Mouse (Mus musculus) liver, embryonic 15.5 days (tissue): ENCODE measurements around the gene Erbb2. TPM values are rescaled to one million over a fixed set of nuclear protein-coding genes. Genes with fewer than 3 reads are reported as not detected.
A peak's percentile ranks its signal among the peaks of the same experiment; 100 is the strongest.

Experiments used
- ATAC-seq: fragments of 200-750 bp; cut with Nextera tagmentation; 2 replicates; pipeline ENCODE4 v1.8.0; 2017; ENCODE audit warnings: moderate number of reproducible peaks, mild to moderate bottlenecking, moderate library complexity; ENCODE audit not compliant: insufficient read depth
- H3K27ac ChIP-seq: fragments of 300-500 bp; sonication (generic); replicated peaks from 2 replicates; pipeline ENCODE4 v1.5.1; 2015; ENCODE audit warnings: mild to moderate bottlenecking, inconsistent platforms
- H3K27me3 ChIP-seq: fragments of 300-500 bp; sonication (generic); 2 replicates; pipeline ENCODE4 v1.6.1; 2015; ENCODE audit warnings: mild to moderate bottlenecking, inconsistent platforms
- H3K36me3 ChIP-seq: fragments of 300-500 bp; sonication (generic); replicated peaks from 2 replicates; pipeline ENCODE4 v1.6.1; 2015; ENCODE audit warnings: moderate library complexity, mild to moderate bottlenecking, inconsistent platforms
- H3K4me1 ChIP-seq: fragments of 300-500 bp; sonication (generic); replicated peaks from 2 replicates; pipeline ENCODE4 v1.6.1; 2015; ENCODE audit warnings: inconsistent platforms
- H3K4me2 ChIP-seq: fragments of 300-500 bp; sonication (generic); 2 replicates; pipeline ENCODE4 v1.6.1; 2015; ENCODE audit warnings: moderate library complexity, mild to moderate bottlenecking, inconsistent platforms
- H3K4me3 ChIP-seq: fragments of 300-500 bp; sonication (generic); replicated peaks from 2 replicates; pipeline ENCODE4 v1.5.1; 2015; ENCODE audit warnings: mild to moderate bottlenecking, inconsistent platforms
- H3K9ac ChIP-seq: fragments of 300-500 bp; sonication (generic); 2 replicates; pipeline ENCODE4 v1.6.1; 2015; ENCODE audit warnings: moderate library complexity, mild to moderate bottlenecking, inconsistent platforms
- H3K9me3 ChIP-seq: fragments of 300-500 bp; sonication (generic); replicated peaks from 2 replicates; pipeline ENCODE4 v1.6.1; 2016; ENCODE audit warnings: inconsistent platforms
- WGBS: fragments of 180-500 bp; shearing (Covaris S2); methylation state at CpG from one replicate; pipeline ENCODE4 v1.1.7; 2015; ENCODE audit warnings: mixed read lengths; ENCODE audit not compliant: insufficient replicate concordance; 5-methylcytosine and 5-hydroxymethylcytosine counted together
- polyA plus RNA-seq: library from polyadenylated mRNA; unstranded; fragments of >200 nt; fragmentation: Nextera tagmentation; extraction: Ambion mirVana; gene quantifications from 2 replicates; pipeline ENCODE4 v1.2.1, GENCODE M21; 2015

The Erbb2 gene
- polyA plus RNA-seq, 1 experiment from 2014 or later: 2.3 TPM

GRCm38 (mm10) chr11:98458121-98458990 lies 46.1 kb downstream of the Erbb2 start:
- ATAC-seq: no peak
- H3K9me3 ChIP-seq: no peaks in the 10 kb centered on the region
- peaks cover 66% of the 10 kb centered on the region for H3K27me3 ChIP-seq
- peak overlapping the region; percentile 62 for H3K4me3 ChIP-seq
- peak overlapping the region; percentile 37; the same call in 1 of the 2 replicates for H3K9ac ChIP-seq
- H3K36me3 ChIP-seq: peaks cover 15% of the 10 kb centered on the region; the same call in 1 of the 2 replicates
- H3K4me2 ChIP-seq: peak overlapping the region; percentile 80
- H3K4me1 ChIP-seq: peaks cover 15% of the 10 kb centered on the region
- no peak overlapping the region for H3K27ac ChIP-seq
- 2% methylated on average over 28 of the region's 30 CpGs for WGBS

GRCm38 (mm10) chr11:98459071-98459741 lies 46.9 kb downstream of the Erbb2 start:
- Histone ChIP-seq H3K4me1 (peaks cover 15% of the 10 kb centered on the region), H3K9ac (no peak overlapping the region), H3K27ac (no peak overlapping the region), H3K4me3 (no peak overlapping the region), H3K9me3 (no peaks in the 10 kb centered on the region), H3K36me3 (peaks cover 7% of the 10 kb centered on the region; the same call in 1 of the 2 replicates), H3K27me3 (peaks cover 66% of the 10 kb centered on the region), H3K4me2 (no peak overlapping the region; the same call in 1 of the 2 replicates)
- no peak for ATAC-seq
- WGBS: 15% methylated on average over 11 of the region's 11 CpGs

- ATAC-seq: no peak
- WGBS: 71% methylated on average over 9 of the region's 9 CpGs
- H3K27me3 ChIP-seq: peaks cover 66% of the 10 kb centered on the region
Observed at GRCm38 (mm10) chr11:98459860-98460259, 47.6 kb downstream of the Erbb2 start.

GRCm38 (mm10) chr11:98461109-98461720 lies 48.9 kb downstream of the Erbb2 start:
- Histone ChIP-seq H3K27ac (no peak overlapping the region), H3K36me3 (no peaks in the 10 kb centered on the region), H3K4me3 (no peak overlapping the region), H3K27me3 (peaks cover 67% of the 10 kb centered on the region), H3K9me3 (no peaks in the 10 kb centered on the region), H3K4me1 (peaks cover 15% of the 10 kb centered on the region), H3K4me2 (no peak overlapping the region), H3K9ac (no peak overlapping the region)
- 31% methylated on average over 6 of the region's 6 CpGs for WGBS
- ATAC-seq: no peak

More at GRCm38 (mm10) chr11:98459860-98460259, 47.6 kb downstream of the Erbb2 start:
- H3K4me3 ChIP-seq: no peak overlapping the region
- no peak overlapping the region for H3K4me2 ChIP-seq
- peaks cover 15% of the 10 kb centered on the region for H3K4me1 ChIP-seq
- no peak overlapping the region for H3K27ac ChIP-seq
- no peak overlapping the region for H3K9ac ChIP-seq
- peaks cover 3% of the 10 kb centered on the region; the same call in 1 of the 2 replicates for H3K36me3 ChIP-seq
- H3K9me3 ChIP-seq: no peaks in the 10 kb centered on the region

GRCm38 (mm10) chr11:98462255-98462654 lies 50.0 kb downstream of the Erbb2 start:
- no peak overlapping the region for H3K4me2 ChIP-seq
- peaks cover 58% of the 10 kb centered on the region for H3K27me3 ChIP-seq
- no peaks in the 10 kb centered on the region for H3K9me3 ChIP-seq
- 73% methylated on average over 6 of the region's 6 CpGs for WGBS
- H3K9ac ChIP-seq: no peak overlapping the region
- ATAC-seq: no peak
- H3K36me3 ChIP-seq: no peaks in the 10 kb centered on the region
- no peak overlapping the region for H3K4me3 ChIP-seq
- H3K27ac ChIP-seq: no peak overlapping the region
- peaks cover 11% of the 10 kb centered on the region for H3K4me1 ChIP-seq

GRCm38 (mm10) chr11:98463911-98464310 lies 51.6 kb downstream of the Erbb2 start:
- no peak overlapping the region for H3K27ac ChIP-seq
- no peak overlapping the region for H3K4me2 ChIP-seq
- no peak for ATAC-seq
- no peak overlapping the region for H3K4me3 ChIP-seq
- H3K27me3 ChIP-seq: peaks cover 41% of the 10 kb centered on the region
- H3K36me3 ChIP-seq: no peaks in the 10 kb centered on the region
- 61% methylated on average over 9 of the region's 9 CpGs for WGBS
- H3K4me1 ChIP-seq: no peaks in the 10 kb centered on the region
- H3K9me3 ChIP-seq: no peaks in the 10 kb centered on the region
- H3K9ac ChIP-seq: no peak overlapping the region

- no peak overlapping the region for H3K27ac ChIP-seq
- H3K9me3 ChIP-seq: no peaks in the 10 kb centered on the region
- ATAC-seq: no peak
- no peak overlapping the region for H3K4me3 ChIP-seq
- H3K9ac ChIP-seq: no peak overlapping the region
- peaks cover 35% of the 10 kb centered on the region for H3K27me3 ChIP-seq
- H3K4me2 ChIP-seq: no peak overlapping the region
- H3K4me1 ChIP-seq: no peaks in the 10 kb centered on the region
- H3K36me3 ChIP-seq: no peaks in the 10 kb centered on the region
- 45% methylated on average over 6 of the region's 6 CpGs for WGBS
Observed at GRCm38 (mm10) chr11:98464516-98464915, 52.2 kb downstream of the Erbb2 start.

GRCm38 (mm10) chr11:98469761-98470714 lies 57.8 kb downstream of the Erbb2 start:
- H3K4me1 ChIP-seq: no peaks in the 10 kb centered on the region
- 50% methylated on average over 22 of the region's 22 CpGs for WGBS
- no peak for ATAC-seq
- H3K4me3 ChIP-seq: no peak overlapping the region
- no peak overlapping the region for H3K4me2 ChIP-seq
- H3K27ac ChIP-seq: no peak overlapping the region
- peaks cover 12% of the 10 kb centered on the region for H3K27me3 ChIP-seq
- no peaks in the 10 kb centered on the region for H3K36me3 ChIP-seq
- no peak overlapping the region for H3K9ac ChIP-seq
- no peaks in the 10 kb centered on the region for H3K9me3 ChIP-seq

GRCm38 (mm10) chr11:98470795-98471194 lies 58.5 kb downstream of the Erbb2 start:
- ATAC-seq: no peak
- H3K4me2 ChIP-seq: no peak overlapping the region
- no peaks in the 10 kb centered on the region for H3K9me3 ChIP-seq
- no peak overlapping the region for H3K9ac ChIP-seq
- 40% methylated on average over 6 of the region's 6 CpGs for WGBS
- H3K27ac ChIP-seq: no peak overlapping the region
- H3K36me3 ChIP-seq: no peaks in the 10 kb centered on the region
- no peaks in the 10 kb centered on the region for H3K4me1 ChIP-seq
- H3K27me3 ChIP-seq: peaks cover 7% of the 10 kb centered on the region
- no peak overlapping the region for H3K4me3 ChIP-seq

GRCm38 (mm10) chr11:98472696-98473095 lies 60.4 kb downstream of the Erbb2 start:
- Histone ChIP-seq H3K4me1 (no peaks in the 10 kb centered on the region), H3K36me3 (no peaks in the 10 kb centered on the region), H3K9ac (no peak overlapping the region), H3K27me3 (peaks cover 6% of the 10 kb centered on the region; the same call in 1 of the 2 replicates), H3K27ac (no peak overlapping the region), H3K4me3 (no peak overlapping the region), H3K9me3 (no peaks in the 10 kb centered on the region), H3K4me2 (no peak overlapping the region)
- no peak for ATAC-seq
- WGBS: 55% methylated on average over 4 of the region's 4 CpGs
